Mouse (Mus musculus): ENCODE measurements around the gene Pip4k2b. TPM values are rescaled to one million over a fixed set of nuclear protein-coding genes. Genes with fewer than 3 reads are reported as not detected.
A peak's percentile ranks its signal among the peaks of the same experiment; 100 is the strongest.

Gene Pip4k2b
- polyA plus RNA-seq, 1 experiment from 2014 or later, result 4.0 TPM

GRCm38 (mm10) chr11:97697891-97698529 lies 46.5 kb downstream of the Pip4k2b start:
- under 1% methylated on average over 14 of the region's 14 CpGs for WGBS
- peaks cover 63% of the 10 kb centered on the region for H3K4me1 ChIP-seq (replicated peaks)
- H3K4me3 ChIP-seq, result peak overlapping the region; percentile 91
- no peaks in the 10 kb centered on the region for H3K36me3 ChIP-seq
- no peak for ATAC-seq (ENCODE audit: low FRiP score, low read depth)
- H3K4me2 ChIP-seq, result peak overlapping the region; percentile 92
- H3K9me3 ChIP-seq, result no peaks in the 10 kb centered on the region
- no peaks in the 10 kb centered on the region for H3K27me3 ChIP-seq
- peak overlapping the region; percentile 94 for H3K27ac ChIP-seq (replicated peaks)
- H3K9ac ChIP-seq, result peak overlapping the region; percentile 92

- H3K36me3 ChIP-seq, result peaks cover 5% of the 10 kb centered on the region
- H3K9me3 ChIP-seq, result no peaks in the 10 kb centered on the region
- peak overlapping the region; percentile 94 for H3K27ac ChIP-seq (replicated peaks)
- peak overlapping the region; percentile 92 for H3K9ac ChIP-seq
- no peaks in the 10 kb centered on the region for H3K27me3 ChIP-seq
- WGBS, result 51% methylated on average over 11 of the region's 11 CpGs
- H3K4me3 ChIP-seq, result peak overlapping the region; percentile 91
- H3K4me1 ChIP-seq (replicated peaks), result peaks cover 66% of the 10 kb centered on the region
- H3K4me2 ChIP-seq, result peak overlapping the region; percentile 92
- no peak for ATAC-seq (ENCODE audit: low FRiP score, low read depth)
These were observed 47.2 kb downstream of the Pip4k2b start for GRCm38 (mm10) chr11:97697199-97697890.

- H3K4me3 ChIP-seq, result peak overlapping the region; percentile 91
- H3K9ac ChIP-seq, result no peak overlapping the region
- no peak overlapping the region for H3K27ac ChIP-seq (replicated peaks)
- H3K36me3 ChIP-seq, result peaks cover 11% of the 10 kb centered on the region
- 68% methylated on average over 8 of the region's 8 CpGs for WGBS
- no peaks in the 10 kb centered on the region for H3K27me3 ChIP-seq
- no peak for ATAC-seq (ENCODE audit: low FRiP score, low read depth)
- H3K4me2 ChIP-seq, result peak overlapping the region; percentile 92
- H3K9me3 ChIP-seq, result no peaks in the 10 kb centered on the region
- H3K4me1 ChIP-seq (replicated peaks), result peaks cover 60% of the 10 kb centered on the region
These were observed 47.8 kb downstream of the Pip4k2b start for GRCm38 (mm10) chr11:97696669-97697068.

GRCm38 (mm10) chr11:97695712-97696401 lies 48.6 kb downstream of the Pip4k2b start:
- Histone ChIP-seq H3K27ac (replicated peaks) (peak overlapping the region; percentile 80), H3K4me3 (peak overlapping the region; percentile 91), H3K27me3 (no peaks in the 10 kb centered on the region), H3K36me3 (peaks cover 19% of the 10 kb centered on the region), H3K9ac (0 out of 2 replicates have a peak overlapping the region, but pooled peaks have one; percentile 29), H3K4me2 (peak overlapping the region; percentile 92), H3K9me3 (no peaks in the 10 kb centered on the region), H3K4me1 (replicated peaks) (peaks cover 52% of the 10 kb centered on the region)
- WGBS, result 24% methylated on average over 9 of the region's 9 CpGs
- ATAC-seq (ENCODE audit: low FRiP score, low read depth), result no peak

GRCm38 (mm10) chr11:97694921-97695711 lies 49.4 kb downstream of the Pip4k2b start:
- peak overlapping the region; percentile 91 for H3K4me3 ChIP-seq
- H3K9me3 ChIP-seq, result no peaks in the 10 kb centered on the region
- peak overlapping the region; percentile 92 for H3K4me2 ChIP-seq
- WGBS, result 31% methylated on average over 17 of the region's 17 CpGs
- H3K9ac ChIP-seq, result 0 out of 2 replicates have a peak overlapping the region, but pooled peaks have one; percentile 29
- peak overlapping the region; percentile 80 for H3K27ac ChIP-seq (replicated peaks)
- peaks cover 50% of the 10 kb centered on the region for H3K4me1 ChIP-seq (replicated peaks)
- peaks cover 27% of the 10 kb centered on the region for H3K36me3 ChIP-seq
- ATAC-seq (ENCODE audit: low FRiP score, low read depth), result peak; percentile 36
- no peaks in the 10 kb centered on the region for H3K27me3 ChIP-seq

- no peaks in the 10 kb centered on the region for H3K27me3 ChIP-seq
- H3K36me3 ChIP-seq, result peaks cover 28% of the 10 kb centered on the region
- H3K9ac ChIP-seq, result no peak overlapping the region
- H3K4me2 ChIP-seq, result peak overlapping the region; percentile 92
- 69% methylated on average over 4 of the region's 4 CpGs for WGBS
- peaks cover 50% of the 10 kb centered on the region for H3K4me1 ChIP-seq (replicated peaks)
- H3K4me3 ChIP-seq, result peak overlapping the region; percentile 91; the same call in 1 of the 2 replicates
- peak overlapping the region; percentile 80 for H3K27ac ChIP-seq (replicated peaks)
- no peaks in the 10 kb centered on the region for H3K9me3 ChIP-seq
- no peak for ATAC-seq (ENCODE audit: low FRiP score, low read depth)
These were observed 50.1 kb downstream of the Pip4k2b start for GRCm38 (mm10) chr11:97694435-97694834.

GRCm38 (mm10) chr11:97689861-97690260 lies 54.6 kb downstream of the Pip4k2b start:
- Histone ChIP-seq H3K4me2 (no peak overlapping the region), H3K36me3 (peaks cover 36% of the 10 kb centered on the region)
- ATAC-seq (ENCODE audit: low FRiP score, low read depth), result no peak

GRCm38 (mm10) chr11:97687061-97687460 lies 57.4 kb downstream of the Pip4k2b start:
- H3K9ac ChIP-seq, result no peak overlapping the region
- H3K36me3 ChIP-seq, result peaks cover 31% of the 10 kb centered on the region
- ATAC-seq (ENCODE audit: low FRiP score, low read depth), result no peak
- H3K4me3 ChIP-seq, result no peak overlapping the region
- peaks cover 19% of the 10 kb centered on the region for H3K4me1 ChIP-seq (replicated peaks)
- WGBS, result 92% methylated on average over 3 of the region's 3 CpGs
- H3K27ac ChIP-seq (replicated peaks), result no peak overlapping the region
- H3K4me2 ChIP-seq, result no peak overlapping the region
- H3K9me3 ChIP-seq, result no peaks in the 10 kb centered on the region
- H3K27me3 ChIP-seq, result no peaks in the 10 kb centered on the region

More at GRCm38 (mm10) chr11:97689861-97690260, 54.6 kb downstream of the Pip4k2b start:
- Histone ChIP-seq H3K4me3 (no peak overlapping the region), H3K9me3 (no peaks in the 10 kb centered on the region), H3K27ac (replicated peaks) (no peak overlapping the region), H3K27me3 (no peaks in the 10 kb centered on the region), H3K9ac (no peak overlapping the region), H3K4me1 (replicated peaks) (peaks cover 34% of the 10 kb centered on the region)
- 26% methylated on average over 10 of the region's 10 CpGs for whole genome bisulfite sequencing

- 69% methylated on average over 11 of the region's 11 CpGs for WGBS
- Histone ChIP-seq H3K27ac (replicated peaks) (no peak overlapping the region), H3K9ac (0 out of 2 replicates have a peak overlapping the region, but pooled peaks have one; percentile 63), H3K27me3 (no peaks in the 10 kb centered on the region), H3K4me3 (peak overlapping the region; percentile 48), H3K4me1 (replicated peaks) (peaks cover 19% of the 10 kb centered on the region), H3K36me3 (peaks cover 31% of the 10 kb centered on the region), H3K9me3 (no peaks in the 10 kb centered on the region), H3K4me2 (peak overlapping the region; percentile 93)
- ATAC-seq (ENCODE audit: low FRiP score, low read depth), result no peak
These were observed 58.1 kb downstream of the Pip4k2b start for GRCm38 (mm10) chr11:97686322-97686908.

GRCm38 (mm10) chr11:97685613-97686321 lies 58.7 kb downstream of the Pip4k2b start, which contains the start of gene Cisd3:
Cisd3 (plus strand) TSS chr11:97685826.
- Histone ChIP-seq H3K27me3 (no peaks in the 10 kb centered on the region), H3K4me2 (peak within 1 kb of the TSS; percentile 93), H3K27ac (replicated peaks) (peak within 1 kb of the TSS; percentile 70), H3K36me3 (peaks cover 28% of the 10 kb centered on the region), H3K4me1 (replicated peaks) (peaks cover 19% of the 10 kb centered on the region), H3K9ac (peak within 1 kb of the TSS; percentile 63), H3K9me3 (no peaks in the 10 kb centered on the region), H3K4me3 (peak within 1 kb of the TSS; percentile 48)
- peak; percentile 73 for ATAC-seq (ENCODE audit: low FRiP score, low read depth)
- 1% methylated on average over 43 of the region's 43 CpGs for WGBS
